Mouse (Mus musculus): ENCODE measurements at regions not wholly inside any gene's neighbourhood (a gene's known extent, or its start where the extent isn't known, plus 50 kb on each side); places are given as distances from the start of the nearest gene placed in this dataset.
A peak's percentile ranks its signal among the peaks of the same experiment; 100 is the strongest.

- no peak for TF ChIP-seq POLR2A (IDR thresholded peaks at IDR 0.05; ENCODE audit: borderline replicate concordance, extremely low read depth, insufficient read depth, insufficient read length, poor library complexity, severe bottlenecking)
- TF ChIP-seq CTCF (IDR thresholded peaks at IDR 0.05; ENCODE audit: borderline replicate concordance, extremely low read depth, insufficient read depth, insufficient read length), result no peak
- DNase-seq (ENCODE audit: low read depth), result no peak
Measured at GRCm38 (mm10) chrX:143024325-143024971, 57.9 kb upstream of the Ammecr1 start.

- TF ChIP-seq POLR2A (IDR thresholded peaks at IDR 0.05; ENCODE audit: borderline replicate concordance, extremely low read depth, insufficient read depth, insufficient read length, poor library complexity, severe bottlenecking) (no peak), CTCF (IDR thresholded peaks at IDR 0.05; ENCODE audit: borderline replicate concordance, extremely low read depth, insufficient read depth, insufficient read length) (no peak)
- peak; percentile 16 for DNase-seq (ENCODE audit: low read depth)
Measured at GRCm38 (mm10) chrX:143030371-143031010, 64.0 kb upstream of the Ammecr1 start.

- TF ChIP-seq POLR2A (IDR thresholded peaks at IDR 0.05; ENCODE audit: borderline replicate concordance, extremely low read depth, insufficient read depth, insufficient read length, poor library complexity, severe bottlenecking), result no peak
- TF ChIP-seq CTCF (IDR thresholded peaks at IDR 0.05; ENCODE audit: borderline replicate concordance, extremely low read depth, insufficient read depth, insufficient read length), result no peak
- no peak for DNase-seq (ENCODE audit: low read depth)
Measured at GRCm38 (mm10) chrX:143039878-143040277, 59.5 kb upstream of the Rtl9 start.

GRCm38 (mm10) chrX:143044296-143044695, 55.1 kb upstream of the Rtl9 start:
- DNase-seq (ENCODE audit: low read depth), result no peak
- TF ChIP-seq CTCF (IDR thresholded peaks at IDR 0.05; ENCODE audit: borderline replicate concordance, extremely low read depth, insufficient read depth, insufficient read length) (no peak), POLR2A (IDR thresholded peaks at IDR 0.05; ENCODE audit: borderline replicate concordance, extremely low read depth, insufficient read depth, insufficient read length, poor library complexity, severe bottlenecking) (no peak)

- TF ChIP-seq CTCF (IDR thresholded peaks at IDR 0.05; ENCODE audit: borderline replicate concordance, extremely low read depth, insufficient read depth, insufficient read length) (no peak), POLR2A (IDR thresholded peaks at IDR 0.05; ENCODE audit: borderline replicate concordance, extremely low read depth, insufficient read depth, insufficient read length, poor library complexity, severe bottlenecking) (no peak)
- no peak for DNase-seq (ENCODE audit: low read depth)
Measured at GRCm38 (mm10) chrX:143046293-143046692, 53.1 kb upstream of the Rtl9 start.

Data from brain, embryonic 14.5 days (tissue).